Mouse (Mus musculus) heart, embryonic 10.5 days (tissue): ENCODE data around the gene Smoc1. TPM values are rescaled to one million over a fixed set of nuclear protein-coding genes. Genes with fewer than 3 reads are reported as not detected.

Experiments used
- DNase-seq: peaks from one replicate; pipeline ENCODE4 v3.0.0-alpha.2; 2017; ENCODE audit warnings: low spot score
- H3K27ac ChIP-seq: fragments of 300-500 bp; sonication (generic); 2 replicates; pipeline ENCODE4 v1.5.1; 2016; ENCODE audit warnings: mild to moderate bottlenecking
- H3K27me3 ChIP-seq: fragments of 300-500 bp; sonication (generic); 2 replicates; pipeline ENCODE4 v1.6.1; 2016; ENCODE audit warnings: mild to moderate bottlenecking; ENCODE audit not compliant: poor library complexity, insufficient read depth, severe bottlenecking
- H3K36me3 ChIP-seq: fragments of 300-500 bp; sonication (generic); 2 replicates; pipeline ENCODE4 v1.6.1; 2016; ENCODE audit warnings: mild to moderate bottlenecking, moderate library complexity
- H3K4me1 ChIP-seq: fragments of 300-500 bp; sonication (generic); 2 replicates; pipeline ENCODE4 v1.6.1; 2016; ENCODE audit warnings: mild to moderate bottlenecking
- H3K4me3 ChIP-seq: fragments of 300-500 bp; sonication (generic); 2 replicates; pipeline ENCODE4 v1.5.1; 2016; ENCODE audit warnings: mild to moderate bottlenecking, moderate library complexity
- H3K9me3 ChIP-seq: fragments of 300-500 bp; sonication (generic); 2 replicates; pipeline ENCODE4 v1.6.1; 2016; ENCODE audit warnings: mild to moderate bottlenecking, moderate library complexity
- WGBS: fragments of 180-500 bp; shearing (Covaris S2); methylation state at CpG from one replicate; pipeline ENCODE4 v1.1.7; 2016; 5-methylcytosine and 5-hydroxymethylcytosine counted together
- polyA plus RNA-seq: library from polyadenylated mRNA; unstranded; fragments of >200 nt; fragmentation: Nextera tagmentation; extraction: Ambion mirVana; gene quantifications from 2 replicates; pipeline ENCODE4 v1.2.1, GENCODE M21; 2016

Smoc1 gene
- polyA plus RNA-seq, 1 experiment from 2014 or later: 6.2 TPM

GRCm38 (mm10) chr12:81155675-81156074 is 129.1 kb downstream of the Smoc1 start:
- H3K4me1 ChIP-seq: no peaks in the 10 kb centered on the region
- no peaks in the 10 kb centered on the region for H3K9me3 ChIP-seq
- no peak overlapping the region for H3K27ac ChIP-seq
- no peaks in the 10 kb centered on the region for H3K27me3 ChIP-seq
- no peaks in the 10 kb centered on the region for H3K36me3 ChIP-seq
- no peak for DNase-seq
- no peak overlapping the region for H3K4me3 ChIP-seq
- WGBS: 72% methylated on average over 6 of the region's 6 CpGs

DNA sequence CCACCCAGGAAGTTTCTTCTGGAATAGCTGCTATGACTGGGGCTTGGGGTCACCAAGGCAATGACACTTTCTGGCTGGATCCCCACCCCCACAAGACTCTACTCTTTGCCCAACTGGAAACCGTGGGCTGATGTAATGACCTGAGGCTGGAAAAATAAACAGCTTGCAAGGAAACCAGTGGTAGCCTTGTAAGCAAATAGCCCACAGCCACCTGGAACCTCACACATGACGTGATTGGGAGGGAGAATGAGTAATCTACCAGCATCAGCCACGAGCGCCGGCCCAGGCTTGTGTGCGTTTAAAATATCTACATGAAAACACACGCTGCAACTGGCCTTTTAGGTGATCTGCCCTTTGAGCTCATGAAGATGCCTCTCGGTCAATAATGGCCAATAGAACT is 130.2 kb downstream of the Smoc1 start:
- no peaks in the 10 kb centered on the region for H3K27me3 ChIP-seq
- DNase-seq: no peak
- no peaks in the 10 kb centered on the region for H3K4me1 ChIP-seq
- H3K27ac ChIP-seq: no peak overlapping the region
- WGBS: 74% methylated on average over 8 of the region's 8 CpGs
- H3K36me3 ChIP-seq: no peaks in the 10 kb centered on the region
- H3K9me3 ChIP-seq: no peaks in the 10 kb centered on the region
- H3K4me3 ChIP-seq: no peak overlapping the region

DNA sequence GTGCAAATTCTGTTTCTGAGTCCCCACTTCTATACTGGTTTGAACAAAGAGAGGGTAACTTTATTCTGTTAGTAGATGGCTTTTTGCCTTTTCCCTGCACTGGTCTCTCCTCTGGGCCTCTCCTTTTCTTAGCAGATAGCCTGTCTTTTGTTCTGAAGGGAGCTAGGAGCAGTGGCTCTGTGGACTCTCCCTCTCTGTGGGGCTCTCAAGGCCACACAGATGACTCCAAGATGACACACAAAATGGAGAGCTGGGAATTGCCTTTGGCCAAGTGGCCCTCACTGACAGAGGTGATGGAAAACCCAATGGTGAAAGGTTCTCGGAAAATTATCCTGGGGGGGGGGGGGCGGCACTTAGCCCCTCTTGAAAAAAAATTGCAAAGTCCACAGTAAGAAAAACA is 133.3 kb downstream of the Smoc1 start:
- Histone ChIP-seq H3K27ac (no peak overlapping the region), H3K4me1 (no peaks in the 10 kb centered on the region), H3K36me3 (no peaks in the 10 kb centered on the region), H3K9me3 (no peaks in the 10 kb centered on the region), H3K4me3 (no peak overlapping the region), H3K27me3 (peaks cover 5% of the 10 kb centered on the region; the same call in 1 of the 2 replicates)
- DNase-seq: no peak
- WGBS: 80% methylated on average over 2 of the region's 2 CpGs

DNA sequence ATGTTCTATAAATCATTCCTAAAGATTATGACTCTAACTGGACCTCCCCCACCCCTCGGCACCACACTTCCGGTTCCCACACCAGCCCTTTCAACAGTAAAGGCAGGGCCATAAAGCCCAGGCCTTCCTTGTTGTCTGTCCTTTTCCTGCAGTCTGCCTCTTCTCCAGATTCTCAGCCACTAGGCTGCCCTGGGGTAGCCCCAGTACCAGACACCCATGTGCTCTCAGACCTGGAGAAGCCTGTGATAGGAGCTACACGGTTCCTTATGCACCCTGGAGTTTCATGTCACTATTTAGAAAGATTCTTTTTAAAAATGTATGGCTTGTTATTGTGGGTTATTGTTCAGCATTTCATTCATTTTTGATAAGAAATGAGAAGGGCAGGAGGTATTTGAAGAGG is 133.8 kb downstream of the Smoc1 start:
- 73% methylated on average over 3 of the region's 3 CpGs for WGBS
- Histone ChIP-seq H3K27me3 (peaks cover 5% of the 10 kb centered on the region; the same call in 1 of the 2 replicates), H3K27ac (no peak overlapping the region), H3K9me3 (no peaks in the 10 kb centered on the region), H3K4me1 (no peaks in the 10 kb centered on the region), H3K4me3 (no peak overlapping the region), H3K36me3 (no peaks in the 10 kb centered on the region)
- DNase-seq: no peak

GRCm38 (mm10) chr12:81160831-81161230 is 134.2 kb downstream of the Smoc1 start:
- WGBS: 60% methylated on average over 5 of the region's 5 CpGs
- no peaks in the 10 kb centered on the region for H3K9me3 ChIP-seq
- no peak overlapping the region for H3K27ac ChIP-seq
- DNase-seq: no peak
- H3K4me1 ChIP-seq: no peaks in the 10 kb centered on the region
- H3K4me3 ChIP-seq: no peak overlapping the region
- peaks cover 5% of the 10 kb centered on the region; the same call in 1 of the 2 replicates for H3K27me3 ChIP-seq
- H3K36me3 ChIP-seq: no peaks in the 10 kb centered on the region

- no peak overlapping the region for H3K27ac ChIP-seq
- no peak overlapping the region for H3K4me3 ChIP-seq
- no peaks in the 10 kb centered on the region for H3K4me1 ChIP-seq
- 85% methylated on average over 2 of the region's 2 CpGs for WGBS
- DNase-seq: no peak
- no peaks in the 10 kb centered on the region for H3K9me3 ChIP-seq
- H3K27me3 ChIP-seq: peaks cover 5% of the 10 kb centered on the region; the same call in 1 of the 2 replicates
- H3K36me3 ChIP-seq: no peaks in the 10 kb centered on the region
Measured at GRCm38 (mm10) chr12:81161282-81161681, 134.7 kb downstream of the Smoc1 start.

- Histone ChIP-seq H3K36me3 (no peaks in the 10 kb centered on the region), H3K4me1 (no peaks in the 10 kb centered on the region; the same call in 1 of the 2 replicates), H3K4me3 (no peak overlapping the region), H3K27ac (no peak overlapping the region), H3K9me3 (no peaks in the 10 kb centered on the region), H3K27me3 (peaks cover 5% of the 10 kb centered on the region; the same call in 1 of the 2 replicates)
- DNase-seq: no peak
- 71% methylated on average over 3 of the region's 3 CpGs for WGBS
Measured at GRCm38 (mm10) chr12:81163131-81163530, 136.5 kb downstream of the Smoc1 start.

DNA sequence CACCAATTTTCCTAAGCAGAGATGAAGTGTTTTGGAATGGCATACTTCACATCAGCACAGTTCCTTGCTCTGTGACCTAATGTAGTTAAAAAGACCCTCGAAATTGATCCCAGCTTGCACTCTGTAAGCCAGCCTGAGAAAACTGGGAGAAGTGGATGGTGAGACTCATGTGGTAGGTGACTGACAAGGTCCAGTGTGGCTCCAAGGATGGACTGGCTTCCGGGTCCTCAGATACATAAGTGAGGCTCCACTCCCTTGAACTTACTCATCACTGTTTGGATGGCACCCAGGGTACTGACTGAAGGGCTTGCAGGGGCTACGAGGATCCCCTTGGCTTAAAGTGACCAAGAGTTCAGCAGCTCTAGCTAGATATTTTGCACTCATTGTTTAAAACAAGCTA is 137.0 kb downstream of the Smoc1 start:
- no peak overlapping the region for H3K4me3 ChIP-seq
- no peak for DNase-seq
- H3K27me3 ChIP-seq: peaks cover 5% of the 10 kb centered on the region; the same call in 1 of the 2 replicates
- WGBS: 80% methylated on average over 3 of the region's 3 CpGs
- no peaks in the 10 kb centered on the region for H3K36me3 ChIP-seq
- no peaks in the 10 kb centered on the region for H3K9me3 ChIP-seq
- H3K27ac ChIP-seq: no peak overlapping the region
- H3K4me1 ChIP-seq: no peaks in the 10 kb centered on the region; the same call in 1 of the 2 replicates

GRCm38 (mm10) chr12:81166092-81166491 is 139.5 kb downstream of the Smoc1 start:
- no peak overlapping the region for H3K4me3 ChIP-seq
- DNase-seq: no peak

GRCm38 (mm10) chr12:81166615-81167014 is 140.0 kb downstream of the Smoc1 start:
- H3K27me3 ChIP-seq: peaks cover 5% of the 10 kb centered on the region; the same call in 1 of the 2 replicates
- no peak overlapping the region for H3K4me3 ChIP-seq
- 88% methylated on average over 8 of the region's 8 CpGs for WGBS
- no peaks in the 10 kb centered on the region; the same call in 1 of the 2 replicates for H3K4me1 ChIP-seq
- no peaks in the 10 kb centered on the region for H3K9me3 ChIP-seq
- H3K36me3 ChIP-seq: no peaks in the 10 kb centered on the region
- no peak for DNase-seq
- no peak overlapping the region for H3K27ac ChIP-seq

More at GRCm38 (mm10) chr12:81166092-81166491, 139.5 kb downstream of the Smoc1 start:
- H3K9me3 ChIP-seq: no peaks in the 10 kb centered on the region
- H3K27ac ChIP-seq: no peak overlapping the region
- WGBS: 64% methylated on average over 10 of the region's 10 CpGs
- H3K36me3 ChIP-seq: no peaks in the 10 kb centered on the region
- H3K27me3 ChIP-seq: peaks cover 5% of the 10 kb centered on the region; the same call in 1 of the 2 replicates
- H3K4me1 ChIP-seq: no peaks in the 10 kb centered on the region; the same call in 1 of the 2 replicates

DNA sequence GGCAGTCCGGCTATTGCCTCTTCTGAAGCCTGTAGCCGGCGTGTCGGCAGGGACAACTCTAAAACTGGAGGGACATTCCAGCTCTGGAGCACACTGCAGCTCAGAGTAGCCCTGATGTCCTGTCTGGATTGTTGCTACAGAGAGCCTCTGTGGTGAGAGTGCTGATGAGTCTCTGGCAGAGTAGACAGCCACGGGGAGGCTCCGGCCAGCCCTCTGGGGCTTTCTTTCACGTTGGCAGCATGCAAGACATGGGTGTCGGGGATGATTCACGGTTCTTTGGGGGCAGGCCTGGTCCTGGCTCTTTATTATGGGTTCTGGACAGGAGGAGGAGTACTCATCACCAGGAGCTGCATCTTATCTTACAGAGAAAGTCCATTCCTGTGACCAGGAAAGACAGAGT is 140.5 kb downstream of the Smoc1 start:
- no peak overlapping the region for H3K4me3 ChIP-seq
- H3K36me3 ChIP-seq: no peaks in the 10 kb centered on the region
- H3K27me3 ChIP-seq: peaks cover 5% of the 10 kb centered on the region; the same call in 1 of the 2 replicates
- DNase-seq: no peak
- no peaks in the 10 kb centered on the region; the same call in 1 of the 2 replicates for H3K4me1 ChIP-seq
- no peaks in the 10 kb centered on the region for H3K9me3 ChIP-seq
- H3K27ac ChIP-seq: no peak overlapping the region
- WGBS: 76% methylated on average over 9 of the region's 9 CpGs

DNA sequence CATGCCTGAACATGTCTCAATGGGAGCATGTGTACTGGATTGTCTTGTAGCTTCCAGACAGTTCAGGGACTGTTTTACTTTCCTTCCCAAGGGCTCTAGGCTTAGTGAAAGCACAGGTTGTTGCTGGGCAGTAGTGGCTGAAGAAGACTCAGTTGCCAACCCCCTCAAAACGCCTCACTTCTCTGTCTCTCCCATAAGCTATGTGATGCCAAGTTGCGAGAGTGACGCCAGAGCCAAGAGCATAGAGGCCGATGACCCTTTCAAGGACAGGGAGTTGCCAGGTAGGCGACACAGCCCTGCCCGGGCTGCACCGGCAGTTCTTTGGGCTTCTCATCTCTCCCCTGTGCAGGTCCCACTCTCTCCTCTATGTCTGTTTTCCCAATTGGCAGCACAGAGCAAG is 141.4 kb downstream of the Smoc1 start:
- no peak overlapping the region for H3K4me3 ChIP-seq
- no peaks in the 10 kb centered on the region; the same call in 1 of the 2 replicates for H3K4me1 ChIP-seq
- WGBS: 93% methylated on average over 7 of the region's 7 CpGs
- no peaks in the 10 kb centered on the region for H3K36me3 ChIP-seq
- no peak for DNase-seq
- peaks cover 5% of the 10 kb centered on the region; the same call in 1 of the 2 replicates for H3K27me3 ChIP-seq
- no peak overlapping the region for H3K27ac ChIP-seq
- H3K9me3 ChIP-seq: no peaks in the 10 kb centered on the region

GRCm38 (mm10) chr12:81168494-81168893 is 141.9 kb downstream of the Smoc1 start:
- H3K4me1 ChIP-seq: no peaks in the 10 kb centered on the region; the same call in 1 of the 2 replicates
- H3K4me3 ChIP-seq: no peak overlapping the region
- no peak overlapping the region for H3K27ac ChIP-seq
- 69% methylated on average over 2 of the region's 2 CpGs for whole genome bisulfite sequencing
- no peak for DNase-seq
- H3K27me3 ChIP-seq: peaks cover 2% of the 10 kb centered on the region; the same call in 1 of the 2 replicates
- no peaks in the 10 kb centered on the region for H3K9me3 ChIP-seq
- H3K36me3 ChIP-seq: no peaks in the 10 kb centered on the region

DNA sequence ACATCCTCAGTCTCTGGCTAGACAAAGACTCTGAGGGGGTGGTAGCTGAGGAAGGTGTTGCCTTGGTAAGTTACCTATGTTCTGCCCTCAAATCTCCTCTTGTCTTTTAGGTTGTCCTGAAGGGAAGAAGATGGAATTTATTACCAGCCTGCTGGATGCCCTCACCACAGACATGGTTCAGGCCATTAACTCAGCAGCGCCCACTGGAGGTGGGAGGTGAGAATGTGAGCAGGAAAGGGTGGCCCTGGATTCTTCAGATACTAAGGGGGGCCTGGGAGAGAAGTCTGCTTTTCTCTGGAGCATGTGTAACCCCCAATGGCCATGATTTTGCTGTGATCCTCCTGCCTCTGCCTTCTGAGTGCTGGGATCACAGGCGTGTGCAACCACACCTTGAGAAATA is 143.5 kb downstream of the Smoc1 start:
- Histone ChIP-seq H3K9me3 (no peaks in the 10 kb centered on the region), H3K27ac (no peak overlapping the region), H3K4me3 (no peak overlapping the region), H3K36me3 (no peaks in the 10 kb centered on the region), H3K4me1 (no peaks in the 10 kb centered on the region; the same call in 1 of the 2 replicates), H3K27me3 (peaks cover 4% of the 10 kb centered on the region; the same call in 1 of the 2 replicates)
- no peak for DNase-seq
- 81% methylated on average over 2 of the region's 2 CpGs for WGBS
